Mouse (Mus musculus): ENCODE results near the gene Vps13d.
A peak's percentile ranks its signal among the peaks of the same experiment; 100 is the strongest.

Gene Vps13d

GRCm38 (mm10) chr4:145147006-145147961 is 47.5 kb downstream of the Vps13d start:
- DNase-seq = no peak

DNA sequence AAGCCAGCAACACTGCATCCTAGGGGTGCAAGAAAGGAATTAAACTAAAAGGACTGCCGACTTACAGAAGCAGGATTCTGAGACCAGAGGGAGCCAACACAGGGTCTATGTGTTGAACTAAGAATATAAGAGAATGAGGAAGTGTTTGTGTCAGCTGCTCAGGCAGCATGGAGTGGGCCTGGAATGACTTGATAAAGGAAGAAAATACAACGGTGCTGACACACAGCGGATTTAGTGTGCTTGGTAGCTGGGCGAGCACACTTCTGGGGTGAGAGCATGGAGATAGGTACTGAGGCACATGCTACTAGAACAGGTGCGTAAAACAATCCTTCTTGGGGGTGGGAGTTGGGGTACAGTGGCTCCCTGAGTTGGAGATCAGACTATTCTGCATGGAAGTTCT is 51.3 kb downstream of the Vps13d start:
- no peak for DNase-seq

DNA sequence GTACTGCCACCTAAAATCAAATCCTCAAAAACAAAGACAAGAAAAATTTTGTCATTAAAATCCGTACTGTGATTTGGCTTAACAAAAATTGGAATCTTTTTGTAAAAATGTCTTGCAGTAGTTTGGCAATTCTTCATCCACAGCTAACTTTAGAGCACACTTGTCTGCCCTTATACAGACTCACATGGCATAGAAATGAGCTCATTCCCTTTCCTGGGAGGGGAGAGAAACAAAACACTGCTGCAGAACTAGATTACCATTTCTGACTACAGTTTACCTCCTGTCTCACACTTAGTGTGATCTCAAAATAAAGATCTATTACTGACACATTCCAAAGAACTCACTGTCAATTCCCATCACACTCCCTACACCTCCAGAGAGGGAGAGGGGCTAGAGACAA is 58.1 kb downstream of the Vps13d start:
- no peak for DNase-seq

DNA sequence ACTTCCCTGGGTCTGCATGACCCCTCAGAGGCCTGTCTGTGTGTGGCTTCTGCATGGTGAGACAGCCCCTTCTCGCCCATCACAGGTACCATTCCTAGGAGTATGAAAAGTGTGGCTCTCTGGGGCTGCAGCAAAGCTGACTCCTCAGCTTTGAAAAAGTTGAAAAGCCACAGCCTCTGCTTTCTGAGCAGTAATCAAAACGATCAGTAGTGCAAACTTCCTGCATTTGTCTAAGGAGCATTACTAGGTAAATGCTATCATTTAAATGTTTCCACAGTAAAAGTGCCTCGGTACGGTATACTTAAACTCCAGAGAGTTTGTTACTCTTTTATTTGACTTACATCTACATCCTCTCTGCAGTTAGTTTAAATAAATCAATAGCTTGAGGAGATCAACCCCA is 59.3 kb downstream of the Vps13d start:
- no peak for DNase-seq

DNA sequence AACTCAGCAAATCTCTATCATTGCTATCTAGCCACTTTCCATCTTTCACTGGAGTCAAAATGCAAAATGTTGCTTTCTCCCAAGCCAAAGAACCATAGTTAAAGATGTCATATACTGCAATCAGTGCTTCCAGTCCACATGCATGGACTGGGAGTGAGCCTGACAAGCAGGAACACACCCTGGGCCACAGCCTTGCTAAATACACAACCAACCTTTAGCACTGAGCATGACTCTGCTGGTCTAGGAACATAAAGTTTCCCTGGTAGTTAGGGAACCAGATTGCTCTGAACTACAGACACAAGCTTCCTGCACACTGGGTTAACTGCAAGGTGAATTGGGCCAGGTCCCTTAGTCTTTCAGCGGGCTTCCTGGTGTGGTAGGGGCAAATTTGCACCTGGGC is 64.0 kb downstream of the Vps13d start:
- DNase-seq = no peak

DNA sequence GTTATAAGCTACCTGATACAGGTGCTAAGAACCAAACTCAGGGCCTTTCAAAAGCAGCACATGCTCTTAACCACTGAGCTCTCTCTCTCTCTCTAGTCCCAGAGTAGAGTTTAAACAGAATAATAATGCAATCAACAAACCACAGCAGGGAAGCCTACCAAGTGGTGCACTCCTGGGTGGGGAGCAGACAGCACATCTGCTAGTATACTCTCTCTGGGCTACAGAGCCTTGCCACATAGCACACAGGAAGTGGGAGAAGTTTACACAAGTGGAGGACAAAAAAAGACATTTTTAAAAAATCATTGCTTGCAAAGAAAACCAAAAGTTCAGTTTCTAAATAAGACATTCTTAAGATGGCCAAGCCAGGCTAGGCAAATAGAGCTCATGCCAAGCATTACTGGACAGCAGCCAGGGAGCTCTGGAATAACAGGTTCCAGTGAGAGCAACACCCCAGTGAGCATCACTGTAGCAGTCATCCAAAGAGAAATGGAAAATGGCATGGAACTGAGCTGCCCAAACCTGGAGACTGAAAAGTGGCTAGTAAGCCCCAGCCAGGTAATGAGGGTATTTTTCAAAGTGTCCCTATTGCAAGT is 64.8 kb downstream of the Vps13d start:
- DNase-seq = peak; percentile 48

- no peak for DNase-seq
Measured at GRCm38 (mm10) chr4:145125463-145126220, 69.2 kb downstream of the Vps13d start.

DNA sequence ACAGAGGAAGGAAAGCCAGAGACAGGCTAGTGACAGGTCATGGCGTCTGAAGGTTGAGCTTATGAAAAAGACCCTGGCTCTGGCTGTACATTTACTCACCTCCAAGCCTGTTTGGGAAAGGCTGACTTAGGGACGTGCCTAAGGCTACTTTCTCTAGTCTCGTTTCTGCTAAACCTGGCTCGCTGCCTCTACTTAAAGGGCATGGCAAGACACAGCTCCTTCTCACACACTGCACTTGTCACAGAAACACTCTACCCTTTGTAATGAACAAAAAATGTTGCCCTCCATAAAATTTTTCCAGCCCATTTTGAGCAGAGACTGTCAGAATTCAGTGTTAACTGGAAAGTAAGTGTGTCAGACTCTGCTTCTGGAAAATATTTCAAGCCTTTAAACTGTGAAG is 70.4 kb downstream of the Vps13d start:
- no peak for DNase-seq

DNA sequence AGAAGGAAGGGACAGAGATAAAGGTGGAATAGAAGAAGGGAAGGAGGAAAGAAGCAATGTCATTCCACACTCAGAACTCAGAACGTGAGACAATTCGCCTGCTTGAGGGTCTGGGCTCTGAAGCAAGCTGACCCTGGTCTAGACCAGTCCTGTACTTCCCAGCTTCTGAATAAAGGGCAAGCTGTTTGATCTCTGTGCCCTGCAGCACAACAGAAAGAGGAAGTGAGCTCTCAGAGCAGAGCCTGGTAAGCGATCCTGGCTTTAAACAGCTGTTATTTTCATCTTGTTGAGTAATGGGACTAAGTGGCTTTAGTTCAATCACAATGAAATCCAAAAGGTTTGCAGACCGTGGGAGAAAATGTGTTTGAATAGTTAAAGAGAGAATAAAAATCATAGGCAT is 83.2 kb downstream of the Vps13d start:
- DNase-seq = no peak

DNA sequence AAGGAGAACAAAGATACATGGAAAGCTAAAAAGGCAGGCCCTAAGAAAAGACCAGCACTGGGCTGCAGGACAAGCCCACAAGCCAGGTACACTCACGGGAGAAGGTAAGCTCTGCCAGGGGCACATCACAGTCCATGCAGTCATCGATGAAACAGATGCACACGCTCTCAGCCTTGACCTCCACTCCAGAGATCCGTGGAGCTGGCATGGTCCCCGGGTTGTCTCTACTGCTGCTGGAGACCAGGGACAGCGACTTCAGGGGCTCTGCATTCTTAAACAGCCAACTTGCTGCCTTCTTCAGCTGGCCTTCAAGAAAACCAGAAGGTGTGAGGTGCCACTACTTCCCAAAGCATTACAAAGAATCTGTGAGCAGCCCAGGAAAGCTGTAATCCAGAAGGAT is 84.1 kb downstream of the Vps13d start:
- no peak for DNase-seq

DNA sequence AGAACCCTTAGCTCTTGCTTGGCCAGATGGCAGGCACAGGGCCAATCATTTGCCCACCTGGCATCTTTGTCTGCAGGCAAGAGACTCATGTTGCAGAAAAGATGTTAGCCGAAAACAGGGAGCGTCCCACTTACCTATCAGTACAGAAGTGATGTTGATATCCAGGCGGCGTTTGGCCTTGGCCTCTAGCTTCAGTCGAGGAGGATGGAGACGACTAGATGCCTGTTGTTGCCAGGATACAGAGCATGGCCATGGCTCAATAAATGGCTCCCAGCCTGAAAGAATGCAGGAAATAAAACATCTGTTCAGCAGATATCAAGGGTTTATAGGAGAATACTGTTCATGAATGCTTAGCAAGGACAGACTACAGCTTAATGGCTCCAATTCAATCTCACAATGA is 88.0 kb downstream of the Vps13d start:
- no peak for DNase-seq

DNA sequence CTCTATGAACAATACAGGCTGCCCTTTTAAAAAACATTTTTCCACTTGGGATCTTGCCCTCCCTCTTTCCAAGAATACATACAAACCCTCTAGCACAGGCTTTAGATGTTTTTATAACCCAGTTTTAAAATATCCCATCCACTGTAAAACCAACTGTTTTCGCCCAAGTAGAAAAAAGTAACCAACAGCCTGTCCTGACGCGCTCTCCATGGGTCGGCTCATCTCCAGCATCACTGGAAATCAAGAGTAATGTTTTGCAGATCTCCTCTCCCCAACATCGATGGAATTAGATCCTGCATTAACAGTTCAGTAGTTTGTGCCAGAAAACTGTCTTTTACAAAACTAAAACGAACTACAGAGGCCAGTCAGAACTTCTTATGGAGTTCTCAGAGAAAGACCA is 89.5 kb downstream of the Vps13d start:
- DNase-seq = no peak

DNA sequence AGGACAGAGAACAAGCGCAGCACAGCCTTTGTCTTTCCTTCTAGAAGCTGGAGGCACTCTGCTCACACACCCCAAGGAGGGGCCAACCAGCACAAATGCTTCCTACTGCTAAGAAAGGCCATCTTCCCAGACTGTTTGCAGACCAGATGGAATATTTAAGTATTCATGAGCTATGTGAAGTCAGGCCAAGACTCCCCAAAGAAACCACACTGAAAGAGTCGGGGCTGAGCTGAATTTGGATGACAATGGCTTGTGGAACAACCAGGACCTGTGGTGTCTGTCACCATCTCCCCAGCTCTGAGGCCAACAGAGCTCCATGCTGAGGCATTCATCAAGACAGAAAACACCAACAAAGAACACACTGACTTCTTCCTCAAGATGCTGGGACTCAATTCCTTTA is 89.9 kb downstream of the Vps13d start:
- DNase-seq = no peak

- DNase-seq = no peak
Measured at GRCm38 (mm10) chr4:145103617-145104016, 91.2 kb downstream of the Vps13d start.

- DNase-seq = no peak
Measured at GRCm38 (mm10) chr4:145101823-145102718, 92.7 kb downstream of the Vps13d start.

DNA sequence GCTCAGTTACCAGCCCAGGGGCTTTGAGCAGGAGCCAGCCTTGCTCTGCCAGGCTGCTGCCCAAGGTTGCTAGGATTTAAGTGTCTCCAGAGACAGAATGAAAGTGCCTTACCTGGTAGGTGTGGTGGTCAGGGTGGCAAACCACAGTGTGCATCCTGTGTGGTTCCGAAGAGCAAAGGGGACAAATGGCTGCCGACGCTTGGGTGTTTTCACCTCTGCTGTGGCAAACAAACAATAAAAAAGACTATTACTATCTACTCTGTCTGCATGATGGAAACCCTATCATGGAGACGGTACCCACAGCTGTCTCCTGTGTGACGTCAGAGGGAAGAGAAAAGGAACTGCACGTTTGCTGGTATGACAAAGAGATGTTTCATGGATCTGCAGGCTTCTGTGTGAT is 95.0 kb downstream of the Vps13d start:
- DNase-seq = no peak

- DNase-seq = no peak
Measured at GRCm38 (mm10) chr4:145099344-145099743, 95.5 kb downstream of the Vps13d start.

- peak; percentile 97 for DNase-seq
Measured at GRCm38 (mm10) chr4:145097974-145098373, 96.8 kb downstream of the Vps13d start.

DNA sequence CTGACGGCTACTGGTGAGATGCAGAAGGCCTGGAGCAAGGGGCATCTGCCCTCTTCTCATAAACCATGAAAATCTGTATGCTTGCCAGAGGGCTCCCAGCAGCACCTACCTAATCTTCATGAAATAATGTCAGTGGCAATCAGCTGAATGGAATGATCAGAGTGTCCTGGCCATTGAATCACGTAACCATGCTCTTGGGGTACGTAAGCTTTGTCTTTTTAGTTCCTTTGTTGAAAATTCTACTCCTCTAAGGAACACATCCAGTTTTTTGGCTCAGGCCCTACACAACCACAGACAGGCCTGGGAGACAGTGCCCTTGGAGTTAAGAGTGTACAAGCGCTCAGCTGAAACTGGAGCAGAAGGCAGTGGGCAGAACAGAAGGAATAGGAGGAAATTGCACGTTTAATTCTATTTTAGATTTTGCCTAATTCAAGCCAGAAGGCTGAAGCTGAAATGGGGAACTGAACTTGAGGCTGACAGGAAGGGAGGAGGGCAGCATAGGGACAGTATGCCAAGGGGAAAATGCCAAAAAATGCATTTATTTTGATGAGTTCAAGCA is 98.2 kb downstream of the Vps13d start:
- peak; percentile 54 for DNase-seq

GRCm38 (mm10) chr4:145086509-145086908 is 108.3 kb downstream of the Vps13d start:
- no peak for DNase-seq

- no peak for DNase-seq
Measured at GRCm38 (mm10) chr4:145079324-145079723, 115.5 kb downstream of the Vps13d start.

- no peak for DNase-seq
Measured at GRCm38 (mm10) chr4:145074276-145074675, 120.5 kb downstream of the Vps13d start.
